Mouse (Mus musculus): ENCODE measurements at regions not wholly inside any gene's neighbourhood (a gene's known extent, or its start where the extent isn't known, plus 50 kb on each side); places are given as distances from the start of the nearest gene placed in this dataset.

- TF ChIP-seq POLR2A (IDR thresholded peaks at IDR 0.05; ENCODE audit: insufficient read depth, low read depth, low read length) (no peak), CTCF (IDR thresholded peaks at IDR 0.05; ENCODE audit: insufficient read depth, low read depth, low read length) (no peak)
- 0 out of 2 replicates have a peak overlapping the region, but pooled peaks have one; percentile 26 for H3K27ac ChIP-seq (ENCODE audit: insufficient read depth, low read depth, low read length)
- H3K4me1 ChIP-seq (ENCODE audit: control insufficient read depth, insufficient read depth, low read length), result peaks cover 7% of the 10 kb centered on the region; the same call in 1 of the 2 replicates
- WGBS, result 36% methylated on average over 11 of the region's 11 CpGs
- H3K4me3 ChIP-seq (ENCODE audit: insufficient read depth, low read depth, low read length), result no peak overlapping the region
Measured at GRCm38 (mm10) chr6:140894467-140894866, 165.4 kb downstream of the Gm11077 start.

DNA sequence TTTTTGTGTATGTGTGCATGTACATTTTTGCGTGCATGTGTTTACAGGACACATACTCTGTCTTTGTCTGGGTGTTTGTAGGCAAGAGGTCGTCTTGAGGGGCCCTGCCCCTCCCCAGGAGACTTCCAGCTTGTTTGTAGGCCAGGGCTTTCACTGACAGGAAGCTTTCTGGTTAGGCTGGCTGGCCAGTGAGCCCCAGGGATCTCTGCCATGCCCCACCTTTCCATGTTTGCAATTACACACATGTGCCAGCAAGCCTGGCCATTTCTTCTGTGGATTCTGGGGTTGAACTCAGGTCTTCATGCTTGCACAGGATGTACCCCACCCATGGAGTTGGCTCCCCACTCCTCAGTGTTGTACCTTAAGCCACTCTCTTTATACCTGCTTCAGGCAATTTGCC, 166.4 kb downstream of the Gm11077 start:
- H3K27ac ChIP-seq (ENCODE audit: insufficient read depth, low read depth, low read length), result no peak overlapping the region
- 75% methylated on average over 2 of the region's 2 CpGs for WGBS
- H3K4me1 ChIP-seq (ENCODE audit: control insufficient read depth, insufficient read depth, low read length), result peaks cover 7% of the 10 kb centered on the region; the same call in 1 of the 2 replicates
- no peak overlapping the region for H3K4me3 ChIP-seq (ENCODE audit: insufficient read depth, low read depth, low read length)
- TF ChIP-seq POLR2A (IDR thresholded peaks at IDR 0.05; ENCODE audit: insufficient read depth, low read depth, low read length), result no peak
- TF ChIP-seq CTCF (IDR thresholded peaks at IDR 0.05; ENCODE audit: insufficient read depth, low read depth, low read length), result no peak

DNA sequence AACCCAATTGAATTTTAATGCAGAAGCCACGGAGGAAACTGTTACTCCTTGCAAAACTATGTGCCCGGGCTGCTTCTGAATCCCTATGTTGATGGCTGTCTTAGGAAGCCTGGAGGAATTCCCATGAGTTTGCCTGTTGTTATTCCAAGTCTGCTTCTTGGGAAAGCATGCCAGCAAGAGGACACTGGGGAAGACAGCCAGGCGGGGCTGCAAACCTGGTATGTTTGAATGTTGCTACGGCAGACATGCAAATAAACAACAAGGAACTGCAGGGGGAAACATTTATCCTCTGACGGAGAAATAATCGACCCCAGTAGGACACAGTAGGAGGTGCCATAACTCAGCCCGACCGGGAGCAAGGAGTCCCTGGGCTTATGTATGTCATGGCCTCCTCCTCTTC, 168.0 kb downstream of the Gm11077 start:
- peaks cover 7% of the 10 kb centered on the region; the same call in 1 of the 2 replicates for H3K4me1 ChIP-seq (ENCODE audit: control insufficient read depth, insufficient read depth, low read length)
- no peak overlapping the region for H3K4me3 ChIP-seq (ENCODE audit: insufficient read depth, low read depth, low read length)
- no peak for TF ChIP-seq POLR2A (IDR thresholded peaks at IDR 0.05; ENCODE audit: insufficient read depth, low read depth, low read length)
- no peak for TF ChIP-seq CTCF (IDR thresholded peaks at IDR 0.05; ENCODE audit: insufficient read depth, low read depth, low read length)
- WGBS, result 21% methylated on average over 8 of the region's 8 CpGs
- H3K27ac ChIP-seq (ENCODE audit: insufficient read depth, low read depth, low read length), result no peak overlapping the region

DNA sequence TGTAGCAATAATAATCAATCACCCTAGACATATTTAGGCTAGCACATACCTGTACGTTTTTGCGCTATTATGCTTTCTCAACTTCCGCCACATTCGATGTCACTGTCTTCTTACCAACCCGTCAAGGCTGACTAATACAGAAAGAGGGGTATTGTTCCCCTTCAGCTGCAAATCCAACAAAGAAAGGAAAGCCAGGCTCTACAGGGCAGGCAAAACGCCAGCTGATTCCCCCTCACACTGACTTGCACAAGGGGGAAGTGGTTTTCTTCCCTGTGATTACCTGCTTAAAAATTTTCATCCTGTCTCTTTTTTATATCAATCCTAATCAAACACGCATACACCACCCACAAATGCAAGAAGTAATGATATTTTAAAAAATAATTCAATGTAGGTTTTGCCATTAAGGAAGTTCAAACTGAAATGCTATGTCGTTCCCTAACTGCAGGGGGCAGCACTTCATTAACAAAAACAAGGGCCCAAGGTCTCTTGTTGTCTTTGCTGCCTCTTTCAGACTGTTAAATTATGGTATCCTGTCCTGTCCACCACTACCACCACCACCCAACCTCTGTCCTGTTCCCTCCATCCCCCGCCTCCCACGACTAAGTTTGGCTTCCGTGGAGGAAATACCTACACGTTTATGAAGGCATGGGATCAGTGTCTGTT, 195.4 kb downstream of the Gm11077 start:
- H3K4me3 ChIP-seq (ENCODE audit: insufficient read depth, low read depth, low read length), result no peak overlapping the region
- no peaks in the 10 kb centered on the region for H3K4me1 ChIP-seq (ENCODE audit: control insufficient read depth, insufficient read depth, low read length)
- WGBS, result 53% methylated on average over 12 of the region's 12 CpGs
- no peak overlapping the region for H3K27ac ChIP-seq (ENCODE audit: insufficient read depth, low read depth, low read length)
- TF ChIP-seq CTCF (IDR thresholded peaks at IDR 0.05; ENCODE audit: insufficient read depth, low read depth, low read length), result no peak
- TF ChIP-seq POLR2A (IDR thresholded peaks at IDR 0.05; ENCODE audit: insufficient read depth, low read depth, low read length), result no peak

DNA sequence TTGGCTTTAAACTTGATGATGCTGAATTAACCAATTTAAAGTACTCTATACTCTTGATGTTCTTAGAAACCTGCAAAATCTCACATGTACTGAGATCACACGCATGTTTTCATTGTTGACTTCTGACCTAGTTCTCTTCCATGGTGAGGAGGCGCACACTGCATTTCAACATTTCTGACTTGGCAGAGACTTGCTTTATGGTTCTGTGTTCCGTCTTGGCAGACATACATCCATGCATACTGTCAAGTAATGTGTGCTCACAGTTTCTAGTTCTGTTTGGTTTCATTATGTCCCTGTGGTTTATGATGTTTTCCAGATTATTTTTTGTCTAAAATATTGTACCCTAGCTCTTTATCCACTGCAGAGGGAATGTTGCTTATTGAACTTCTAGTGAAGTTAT, 198.5 kb downstream of the Gm11077 start:
- Histone ChIP-seq H3K27ac (ENCODE audit: insufficient read depth, low read depth, low read length) (no peak overlapping the region), H3K4me3 (ENCODE audit: insufficient read depth, low read depth, low read length) (no peak overlapping the region), H3K4me1 (ENCODE audit: control insufficient read depth, insufficient read depth, low read length) (no peaks in the 10 kb centered on the region)
- TF ChIP-seq POLR2A (IDR thresholded peaks at IDR 0.05; ENCODE audit: insufficient read depth, low read depth, low read length), result no peak
- no peak for TF ChIP-seq CTCF (IDR thresholded peaks at IDR 0.05; ENCODE audit: insufficient read depth, low read depth, low read length)
- 90% methylated on average over 3 of the region's 3 CpGs for WGBS

- Histone ChIP-seq H3K4me3 (ENCODE audit: insufficient read depth, low read depth, low read length) (no peak overlapping the region), H3K27ac (ENCODE audit: insufficient read depth, low read depth, low read length) (no peak overlapping the region), H3K4me1 (ENCODE audit: control insufficient read depth, insufficient read depth, low read length) (no peaks in the 10 kb centered on the region)
- 58% methylated on average over 6 of the region's 6 CpGs for WGBS
- TF ChIP-seq POLR2A (IDR thresholded peaks at IDR 0.05; ENCODE audit: insufficient read depth, low read depth, low read length), result no peak
- no peak for TF ChIP-seq CTCF (IDR thresholded peaks at IDR 0.05; ENCODE audit: insufficient read depth, low read depth, low read length)
Measured at GRCm38 (mm10) chr6:140934286-140934685, 205.2 kb downstream of the Gm11077 start.

- 100% methylated on average over 1 of the region's 1 CpGs for WGBS
- TF ChIP-seq POLR2A (IDR thresholded peaks at IDR 0.05; ENCODE audit: insufficient read depth, low read depth, low read length) (no peak), CTCF (IDR thresholded peaks at IDR 0.05; ENCODE audit: insufficient read depth, low read depth, low read length) (no peak)
- Histone ChIP-seq H3K27ac (ENCODE audit: insufficient read depth, low read depth, low read length) (no peak overlapping the region), H3K4me1 (ENCODE audit: control insufficient read depth, insufficient read depth, low read length) (no peaks in the 10 kb centered on the region), H3K4me3 (ENCODE audit: insufficient read depth, low read depth, low read length) (no peak overlapping the region)
Measured at GRCm38 (mm10) chr6:140938025-140938424, 208.9 kb downstream of the Gm11077 start.

DNA sequence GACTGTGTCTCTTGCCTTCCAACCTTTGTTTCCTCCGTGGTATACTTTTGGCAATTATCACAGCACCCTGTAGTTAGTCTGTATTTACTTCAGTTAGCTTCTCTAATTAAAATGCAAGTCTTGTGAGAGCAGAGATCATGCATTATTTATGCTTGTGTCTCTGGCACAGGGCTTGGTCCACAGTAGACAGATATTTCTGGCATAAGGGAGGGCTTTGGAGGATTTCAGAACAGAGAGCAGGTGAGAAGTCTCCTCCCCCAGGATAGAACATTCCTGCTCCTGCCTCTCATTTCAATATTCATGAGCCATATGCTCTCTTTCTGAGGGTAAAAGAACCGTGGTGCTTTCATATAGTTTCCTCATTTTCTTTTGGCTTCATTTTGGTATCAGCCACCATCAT, 217.6 kb downstream of the Gm11077 start:
- 25% methylated on average over 2 of the region's 2 CpGs for WGBS
- H3K27ac ChIP-seq (ENCODE audit: insufficient read depth, low read depth, low read length), result no peak overlapping the region
- no peaks in the 10 kb centered on the region for H3K4me1 ChIP-seq (ENCODE audit: control insufficient read depth, insufficient read depth, low read length)
- H3K4me3 ChIP-seq (ENCODE audit: insufficient read depth, low read depth, low read length), result no peak overlapping the region
- TF ChIP-seq CTCF (IDR thresholded peaks at IDR 0.05; ENCODE audit: insufficient read depth, low read depth, low read length) (no peak), POLR2A (IDR thresholded peaks at IDR 0.05; ENCODE audit: insufficient read depth, low read depth, low read length) (no peak)

GRCm38 (mm10) chr6:140950483-140950882, 221.4 kb downstream of the Gm11077 start:
- peaks cover 2% of the 10 kb centered on the region; the same call in 1 of the 2 replicates for H3K4me1 ChIP-seq (ENCODE audit: control insufficient read depth, insufficient read depth, low read length)
- H3K4me3 ChIP-seq (ENCODE audit: insufficient read depth, low read depth, low read length), result no peak overlapping the region
- no peak for TF ChIP-seq POLR2A (IDR thresholded peaks at IDR 0.05; ENCODE audit: insufficient read depth, low read depth, low read length)
- no peak for TF ChIP-seq CTCF (IDR thresholded peaks at IDR 0.05; ENCODE audit: insufficient read depth, low read depth, low read length)
- no peak overlapping the region for H3K27ac ChIP-seq (ENCODE audit: insufficient read depth, low read depth, low read length)
- WGBS, result 47% methylated on average over 6 of the region's 6 CpGs

Measured in olfactory bulb, adult 2 months (tissue).